Mouse (Mus musculus): ENCODE results near the gene Helz.
"Not testable (repeated sequence)": the region's sequence is repeated elsewhere in the genome, so short reads cannot be mapped to it uniquely, and the experiment has no call there.

The Helz gene

DNA sequence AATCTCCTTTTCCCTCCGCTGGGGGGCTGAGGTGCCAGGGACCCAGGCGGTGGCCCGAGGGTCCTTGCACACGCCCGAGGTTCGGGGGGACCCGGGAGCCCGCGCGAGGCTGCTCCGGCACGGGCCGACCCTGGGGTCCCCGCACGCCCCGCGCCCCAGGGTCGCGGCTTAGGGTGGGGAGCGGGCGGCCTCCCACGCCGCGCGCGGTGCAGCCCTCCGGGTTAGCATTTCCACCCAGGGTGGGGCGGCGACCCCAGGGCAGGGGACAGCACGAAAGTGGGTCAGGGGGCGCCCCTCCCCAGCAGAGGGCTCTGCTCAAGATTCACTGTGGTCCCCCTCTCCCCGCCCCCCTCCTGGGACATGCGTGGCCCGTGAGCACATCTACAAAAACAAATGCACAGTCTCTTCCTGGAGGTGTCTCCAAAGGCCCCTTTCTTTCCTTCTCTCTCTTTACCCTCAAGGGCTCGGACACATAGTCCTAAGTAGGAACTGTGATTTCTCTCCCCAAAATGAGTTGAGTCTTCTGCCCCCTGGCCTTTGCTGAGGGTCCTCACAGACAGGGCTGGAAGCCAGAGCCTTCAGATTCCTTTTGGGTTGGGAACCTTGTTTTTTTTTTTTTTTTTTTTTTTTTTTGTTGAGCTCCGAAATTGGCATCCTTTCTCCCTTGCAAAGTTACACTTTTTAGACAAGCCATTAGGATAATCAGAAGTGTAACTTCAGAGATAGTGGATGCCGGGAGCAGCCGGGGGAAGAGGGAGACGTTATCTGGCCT is 660 bp downstream of the Helz start:
- DNase-seq (ENCODE audit: low spot score in 2 of 2), result peak in 1 of 2 experiments; percentile 11

GRCm38 (mm10) chr11:107559874-107560273 is 12.1 kb downstream of the Helz start:
- no peak for DNase-seq (ENCODE audit: low spot score in 2 of 2)

DNA sequence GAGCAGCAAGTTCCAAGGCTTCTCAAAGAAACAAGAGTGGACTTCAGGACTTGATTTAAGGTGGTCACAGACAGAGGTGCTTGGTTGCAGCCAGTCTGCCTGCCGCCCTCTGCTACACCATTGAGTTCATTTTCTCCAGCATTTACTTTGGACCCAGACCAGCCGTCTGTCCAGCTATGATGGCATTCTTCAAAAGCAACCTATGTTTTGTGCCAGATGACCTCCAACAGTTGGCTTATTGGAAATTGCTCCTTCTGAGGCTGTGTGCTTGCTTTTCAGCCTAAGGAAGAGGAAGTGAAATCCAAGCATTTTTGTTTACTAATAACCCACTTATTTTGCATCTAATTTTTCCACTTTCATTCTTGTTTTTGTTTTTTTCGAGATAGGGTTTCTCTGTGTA is 19.7 kb downstream of the Helz start:
- DNase-seq (ENCODE audit: low spot score in 2 of 2), result no peak

- DNase-seq (ENCODE audit: low spot score in 2 of 2), result no peak
Measured at GRCm38 (mm10) chr11:107568466-107568995, 20.8 kb downstream of the Helz start.

GRCm38 (mm10) chr11:107570891-107571290 is 23.2 kb downstream of the Helz start:
- not testable (repeated sequence) for DNase-seq (ENCODE audit: low spot score in 2 of 2)

- DNase-seq (ENCODE audit: low spot score in 2 of 2), result no peak
Measured at GRCm38 (mm10) chr11:107571318-107571717, 23.6 kb downstream of the Helz start.

DNA sequence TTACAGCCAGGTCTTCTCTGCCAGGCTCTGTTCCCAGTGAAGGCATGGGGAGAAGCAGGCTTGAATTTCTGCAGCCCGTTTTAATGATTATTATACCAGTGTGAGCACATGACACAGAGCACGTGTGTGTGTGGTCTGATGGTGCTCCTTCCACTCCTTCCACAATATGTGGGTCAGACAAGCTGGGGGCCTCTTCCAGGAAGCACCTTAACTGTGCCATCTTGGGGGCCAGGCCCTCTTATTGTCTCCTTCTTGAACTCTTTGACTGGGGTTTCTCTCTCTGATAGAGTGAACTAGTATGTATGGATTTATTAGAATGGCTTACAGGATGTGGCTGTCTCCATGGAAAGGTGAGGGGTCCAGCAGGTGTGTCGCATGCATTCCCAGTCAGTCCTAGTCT is 24.8 kb downstream of the Helz start:
- DNase-seq (ENCODE audit: low spot score in 2 of 2), result no peak

DNA sequence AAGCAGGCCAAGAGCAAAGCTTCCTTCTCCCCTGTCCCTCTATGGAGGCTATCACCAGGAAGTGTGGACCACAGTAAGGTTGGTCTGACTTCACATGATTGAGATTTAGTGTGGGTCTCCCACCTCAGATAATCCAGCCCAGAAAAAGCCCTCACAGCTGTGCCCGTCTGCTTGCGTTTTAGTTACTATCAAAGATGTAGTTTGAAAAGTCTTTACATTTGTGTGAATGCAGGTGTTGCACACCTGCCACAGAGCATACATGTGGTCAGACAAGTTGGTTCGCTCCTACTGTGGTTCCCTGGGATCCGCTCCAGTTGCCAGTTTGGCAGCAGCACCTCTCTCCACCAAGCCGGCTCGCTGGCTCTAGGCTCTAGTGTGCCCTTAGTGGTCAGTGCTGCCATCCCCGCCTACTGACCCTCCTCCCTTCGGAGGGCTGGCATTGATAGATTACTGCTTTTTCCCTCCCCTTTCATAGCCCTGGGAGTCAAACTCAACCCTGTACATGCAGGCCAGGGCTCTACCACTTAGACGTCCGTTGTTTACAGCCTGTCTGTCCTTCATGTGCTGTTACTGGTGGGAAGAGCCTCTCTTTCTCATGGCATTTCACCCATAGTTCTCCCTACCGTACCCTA is 25.4 kb downstream of the Helz start:
- DNase-seq (ENCODE audit: low spot score in 2 of 2), result no peak

GRCm38 (mm10) chr11:107573847-107574246 is 26.1 kb downstream of the Helz start:
- DNase-seq (ENCODE audit: low spot score in 2 of 2), result peak in 1 of 2 experiments; percentile 19

DNA sequence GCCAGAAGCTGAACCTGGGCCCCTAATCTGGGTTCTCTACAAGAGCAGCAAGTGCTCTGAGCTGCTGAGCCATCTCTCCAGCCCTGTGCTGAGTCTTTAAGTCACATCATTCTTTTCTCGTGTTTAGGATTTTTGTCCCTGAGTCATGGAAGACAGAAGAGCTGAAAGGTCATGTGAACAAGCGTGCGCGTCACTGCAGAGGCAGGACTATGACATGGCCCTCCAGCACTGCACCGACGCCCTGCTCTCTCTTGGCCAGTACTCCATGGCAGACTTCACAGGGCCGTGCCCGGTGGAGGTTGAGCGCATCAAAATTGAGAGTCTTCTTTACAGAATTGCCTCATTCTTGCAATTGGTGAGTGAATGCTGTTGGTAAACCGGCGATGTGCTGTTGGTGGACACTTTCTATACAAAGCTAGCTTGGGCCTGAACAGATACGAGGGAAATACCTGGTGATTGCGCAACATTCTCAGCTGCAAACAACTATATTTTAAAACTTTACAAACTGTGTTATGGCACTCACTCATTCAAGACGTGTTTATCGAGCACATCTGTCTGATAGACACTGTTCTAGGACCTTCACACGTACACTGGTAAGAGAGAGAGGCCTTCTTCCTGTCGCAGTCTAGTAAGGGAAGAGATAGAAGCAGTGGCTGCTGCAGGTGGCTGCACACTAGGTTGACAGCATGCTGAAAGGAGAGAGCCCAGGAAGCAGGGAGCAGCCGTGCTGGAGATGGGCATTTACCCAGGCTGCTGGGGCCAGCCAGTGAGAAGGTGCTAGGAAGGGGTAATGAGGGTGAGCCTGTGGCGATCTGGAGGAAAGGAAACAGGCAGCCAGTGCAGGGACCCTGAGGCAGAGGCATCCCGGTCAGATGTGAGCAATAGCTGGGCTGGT is 27.3 kb downstream of the Helz start:
- DNase-seq (ENCODE audit: low spot score in 2 of 2), result no peak

- no peak for DNase-seq (ENCODE audit: low spot score in 2 of 2)
Measured at GRCm38 (mm10) chr11:107576186-107576585, 28.5 kb downstream of the Helz start.

DNA sequence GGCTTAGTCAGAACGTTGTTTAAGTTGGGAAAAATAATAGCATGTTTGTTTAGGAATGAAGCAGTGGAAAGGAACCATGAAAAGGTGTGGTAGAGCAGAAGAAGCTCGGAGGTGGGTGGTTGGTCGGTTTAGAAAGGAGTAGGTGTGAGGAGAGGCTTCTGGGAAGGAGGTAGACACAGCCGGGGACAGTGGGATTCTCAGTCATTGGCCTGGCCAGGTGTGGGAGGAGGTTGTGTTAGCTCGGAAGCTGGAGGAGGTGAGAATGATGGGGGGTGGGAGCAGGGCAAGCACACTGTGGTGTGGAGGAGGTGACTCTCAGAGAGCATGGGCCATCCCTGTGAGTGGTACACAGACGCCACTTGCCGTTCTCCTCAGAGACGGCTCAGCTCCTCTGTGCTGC is 29.7 kb downstream of the Helz start:
- DNase-seq (ENCODE audit: low spot score in 2 of 2), result no peak

DNA sequence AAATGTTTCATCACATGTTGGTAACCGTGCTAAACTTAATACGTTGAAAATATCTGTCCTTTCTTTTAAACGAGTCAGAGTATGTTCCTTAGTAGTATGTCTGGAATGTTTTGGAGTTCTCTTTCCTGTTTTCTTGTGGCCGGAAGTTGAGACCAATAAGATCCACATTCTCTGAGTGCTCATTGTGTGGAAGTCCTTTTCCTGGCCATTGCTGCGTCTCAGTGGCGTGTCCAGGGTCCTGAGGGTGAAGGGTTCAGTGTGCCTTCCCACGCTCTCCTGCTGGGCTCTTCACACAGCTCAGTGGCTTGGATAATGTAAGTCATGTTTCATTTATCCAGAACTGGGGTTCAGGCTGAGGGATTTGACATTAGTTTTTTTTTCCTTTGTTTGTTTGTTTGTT is 30.5 kb downstream of the Helz start:
- DNase-seq (ENCODE audit: low spot score in 2 of 2), result no peak

GRCm38 (mm10) chr11:107580786-107581185 is 33.1 kb downstream of the Helz start:
- DNase-seq (ENCODE audit: low spot score in 2 of 2), result no peak

DNA sequence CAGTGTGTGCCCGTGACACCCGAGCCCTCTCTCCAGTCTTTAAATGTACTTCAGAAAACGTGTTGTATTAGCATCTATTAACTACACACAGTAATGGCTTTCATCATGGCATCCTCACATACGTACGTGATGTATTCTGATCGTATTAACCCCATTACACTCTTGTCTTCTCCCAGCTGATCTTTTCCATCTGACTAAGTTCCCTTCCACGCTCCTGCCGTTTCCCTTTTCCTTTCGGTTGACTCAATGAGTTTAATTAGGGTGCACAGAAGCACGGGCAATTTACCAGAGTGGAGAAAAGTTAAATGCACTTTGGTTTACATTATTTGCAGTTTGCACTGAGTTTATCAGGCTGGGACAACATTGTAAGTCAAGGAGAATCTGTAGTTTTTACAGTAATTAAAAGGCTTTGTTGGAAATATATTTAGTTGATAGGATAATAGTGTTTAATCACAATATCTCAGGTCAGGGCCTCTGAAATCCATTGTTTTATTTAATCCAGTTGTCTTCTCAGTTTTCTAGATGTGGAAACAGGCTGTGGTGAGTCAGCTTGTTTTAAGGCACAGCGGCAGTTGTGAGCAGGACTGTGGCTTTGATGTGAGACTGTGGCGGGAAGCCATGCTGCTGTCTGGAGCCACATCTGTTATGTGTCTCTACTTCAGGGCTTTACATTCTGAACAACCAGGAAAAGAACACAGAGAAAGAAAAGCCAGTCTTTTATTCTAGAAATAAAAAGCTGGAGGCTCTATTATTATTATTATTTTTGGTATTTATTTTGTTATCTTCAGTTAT is 37.1 kb downstream of the Helz start:
- no peak for DNase-seq (ENCODE audit: low spot score in 2 of 2)

DNA sequence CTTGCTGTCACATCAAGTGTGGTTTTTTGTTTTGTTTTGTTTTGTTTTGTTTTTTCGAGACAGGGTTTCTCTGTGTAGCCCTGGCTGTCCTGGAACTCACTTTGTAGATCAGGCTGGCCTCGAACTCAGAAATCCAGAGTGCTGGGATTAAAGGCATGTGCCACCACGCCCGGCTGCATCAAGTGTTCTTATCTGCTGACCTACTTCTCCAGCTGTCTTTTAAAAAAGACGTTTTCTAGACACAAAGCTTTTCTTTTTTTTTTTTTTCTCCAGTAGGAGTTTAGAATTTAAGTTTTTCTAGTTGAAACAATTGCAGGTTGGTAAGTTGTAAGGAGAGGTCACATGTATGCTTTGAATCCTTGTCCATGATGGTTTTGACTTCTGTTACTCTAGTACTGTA is 38.4 kb downstream of the Helz start:
- not testable (repeated sequence) for DNase-seq (ENCODE audit: low spot score in 2 of 2)

GRCm38 (mm10) chr11:107587141-107587540 is 39.4 kb downstream of the Helz start:
- DNase-seq (ENCODE audit: low spot score in 2 of 2), result no peak

- DNase-seq (ENCODE audit: low spot score in 2 of 2), result no peak
Measured at GRCm38 (mm10) chr11:107592575-107592974, 44.8 kb downstream of the Helz start.

DNA sequence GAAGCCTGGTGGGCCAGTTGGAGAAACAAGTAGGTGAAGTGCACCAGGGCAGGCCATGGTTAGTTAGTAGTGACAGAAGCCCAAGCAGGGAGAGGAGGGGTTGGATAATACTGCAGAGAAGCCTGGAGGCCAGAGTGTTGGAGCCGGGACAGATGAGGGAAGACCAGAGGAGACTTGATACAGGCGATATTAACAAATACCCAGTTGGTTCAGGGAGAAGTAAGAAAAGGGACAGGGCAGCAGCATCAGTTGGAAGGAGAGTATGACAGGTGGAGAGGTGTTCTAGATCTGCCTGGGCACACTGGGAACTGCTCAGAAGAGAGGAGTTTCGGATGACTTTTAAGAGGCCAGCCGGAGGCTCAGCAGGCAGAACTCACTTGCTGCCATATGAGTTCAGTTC is 49.7 kb downstream of the Helz start:
- no peak for DNase-seq (ENCODE audit: low spot score in 2 of 2)

DNA sequence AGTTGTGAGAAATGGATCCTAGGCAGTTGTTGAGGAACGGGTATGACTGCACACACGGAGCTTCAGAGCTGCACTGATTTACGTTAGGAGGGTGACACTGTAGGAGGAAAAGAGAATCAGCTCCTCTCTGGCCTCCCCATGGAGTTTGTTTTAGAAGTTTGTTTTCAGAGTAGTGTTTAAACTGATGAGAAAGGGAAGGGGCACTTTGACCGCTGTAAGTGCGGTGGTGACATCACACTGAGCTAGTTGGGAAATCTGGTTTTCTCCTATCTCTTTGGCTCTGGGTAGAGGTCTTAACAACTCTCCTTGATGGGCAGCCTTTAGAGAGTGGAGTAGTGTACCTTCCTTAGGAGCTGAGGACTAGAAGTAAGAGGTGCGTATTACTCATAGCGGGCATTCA is 58.0 kb downstream of the Helz start:
- DNase-seq (ENCODE audit: low spot score in 2 of 2), result no peak

DNA sequence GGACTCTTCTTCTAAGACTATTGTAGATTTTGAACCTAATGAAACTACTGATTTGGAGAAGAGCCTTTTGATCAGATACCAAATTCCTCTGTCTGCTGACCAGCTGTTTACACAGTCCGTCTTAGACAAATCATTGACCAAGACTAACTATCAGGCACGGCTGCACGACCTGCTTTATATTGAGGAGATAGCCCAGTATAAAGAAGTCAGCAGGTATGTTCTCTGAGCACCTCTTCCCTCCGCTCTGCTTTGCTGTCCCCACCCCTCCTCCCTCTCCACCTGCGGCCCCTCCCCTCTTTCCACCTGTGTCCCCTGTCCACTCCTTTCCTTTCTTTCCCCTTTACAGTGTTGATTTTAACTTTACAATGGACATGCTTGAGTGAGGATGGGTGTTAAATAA is 66.2 kb downstream of the Helz start:
- no peak for DNase-seq (ENCODE audit: low spot score in 2 of 2)
